Mouse (Mus musculus) heart, adult 2 months (tissue): ENCODE results near the gene Baz1a.

ENCODE experiments used
- CTCF ChIP-seq: fragments of 200-600 bp; IDR thresholded peaks from 2 replicates; pipeline ENCODE4 v1.8.1; 2022; ENCODE audit warnings: antibody characterized with exemption, mild to moderate bottlenecking, moderate library complexity
- POLR2A ChIP-seq: fragments of 200-500 bp; IDR thresholded peaks from 2 replicates; pipeline ENCODE4 v1.6.1; 2011; ENCODE audit warnings: mild to moderate bottlenecking, low read depth, low read length, control low read depth; ENCODE audit not compliant: insufficient read depth

- no peak for TF ChIP-seq CTCF
- TF ChIP-seq POLR2A, result no peak
Observed at GRCm38 (mm10) chr12:55007361-55008008, 6.7 kb downstream of the Baz1a start.
